Comparison of ENCODE assay signal across 10 mouse cellular contexts in genomic region chr17:56170636-56171035, GRCm38 (mm10). TPM values are rescaled to one million over a fixed set of nuclear protein-coding genes. Genes with fewer than 3 reads are reported as not detected.
DNase-seq lines count a peak whose midpoint lies in the region; ATAC-seq lines count a peak whose summit lies in the region.
"Had no signal": no experiment of that assay in that cellular context is flagged by ENCODE, and none has a peak within 500 bp of the region (broad histone marks: within the 10 kb centered on the region; RNA-seq: fewer than 3 reads in every experiment).

No protein-coding gene starts in this region.

- 19% methylated on average over 10 of the region's 10 CpGs for WGBS in hindbrain, embryonic 15.5 days

- no peaks in the 10 kb centered on the region; the same call in 1 of the 2 replicates for H3K36me3 ChIP-seq in hindbrain, embryonic 15.5 days

- no peaks in the 10 kb centered on the region for H3K27me3 ChIP-seq in hindbrain, embryonic 15.5 days

- H3K4me2 ChIP-seq in hindbrain, embryonic 15.5 days, result peak overlapping the region; percentile 3; the same call in 1 of the 2 replicates

- no peak overlapping the region for H3K9ac ChIP-seq in hindbrain, embryonic 15.5 days

- DNase-seq in adrenal gland, postnatal 36 days, result peak; percentile 17 to 57
- DNase-seq in adrenal gland, postnatal 25 days, result no peak
- DNase-seq in kidney, postnatal 25 days, result peak; percentile 13 to 66
- DNase-seq in kidney, adult 18-20 months, result no peak
- DNase-seq in neural tube, embryonic 10.5 days (ENCODE audit: extremely low spot score, low spot score), result peak; percentile 44
- DNase-seq in layer of hippocampus, adult 8-10 months (ENCODE audit: low spot score in 2 of 2), result no peak

- no peak overlapping the region for H3K4me3 ChIP-seq in hindbrain, embryonic 15.5 days
- H3K4me3 ChIP-seq: erythroblast, embryonic 14.5 days; megakaryocyte, embryonic 14.5 days had no signal

- peak; percentile 32; the same call in 1 of the 2 replicates for ATAC-seq in hindbrain, embryonic 15.5 days (ENCODE audit: low FRiP score, low read depth)
- ATAC-seq in activated CD4-positive, CD25-positive, alpha-beta regulatory T cell, adult 4 months, result no peak

- peaks cover 13% of the 10 kb centered on the region for H3K4me1 ChIP-seq in hindbrain, embryonic 15.5 days (replicated peaks)

- peak overlapping the region; percentile 53; the same call in 1 of the 2 replicates for H3K27ac ChIP-seq in hindbrain, embryonic 15.5 days (replicated peaks)

- H3K9me3 ChIP-seq in hindbrain, embryonic 15.5 days, result no peaks in the 10 kb centered on the region
- H3K9me3 ChIP-seq: megakaryocyte, embryonic 14.5 days had no signal

RNA-seq across cellular contexts. Expression of gene Tnfaip8l1, which starts 8.4 kb away (rescaled TPM):
- 1 to 10 TPM; 3.9 to 4.0 TPM for total RNA-seq in adrenal gland, postnatal 36 days (2021)
- total RNA-seq in adrenal gland, postnatal 25 days (2021), result 6.2 and 7.7 TPM in 2 replicates
- polyA plus RNA-seq in hindbrain, embryonic 15.5 days (2015; fragmentation: Nextera tagmentation; extraction: Ambion mirVana), result 9.5 and 10.7 TPM in 2 replicates
- 1 to 10 TPM; 5.3 to 6.4 (median 5.9) TPM for total RNA-seq in layer of hippocampus, adult 8-10 months (2022)
- 10 to 100 TPM; 34.9 to 38.7 TPM for polyA plus RNA-seq in activated CD4-positive, CD25-positive, alpha-beta regulatory T cell, adult 4 months (2017; shearing (Covaris generic))

RNA-seq across cellular contexts. Expression of gene Mydgf, which starts 13.1 kb away (rescaled TPM):
- total RNA-seq in adrenal gland, postnatal 36 days (2021), result 10 to 100 TPM; 60.0 to 61.1 TPM
- 60.4 TPM in 2 replicates for total RNA-seq in adrenal gland, postnatal 25 days (2021)
- polyA plus RNA-seq in hindbrain, embryonic 15.5 days (2015; fragmentation: Nextera tagmentation; extraction: Ambion mirVana), result 76.2 and 78.6 TPM in 2 replicates
- 10 to 100 TPM; 34.7 to 42.6 (median 40.1) TPM for total RNA-seq in layer of hippocampus, adult 8-10 months (2022)
- 10 to 100 TPM; 57.3 to 59.9 TPM for polyA plus RNA-seq in activated CD4-positive, CD25-positive, alpha-beta regulatory T cell, adult 4 months (2017; shearing (Covaris generic))

RNA-seq across cellular contexts. Expression of gene Sema6b, which starts 30.5 kb away (rescaled TPM):
- 10 to 100 TPM in 1 of 2 experiments, 1 to 10 TPM in 1; 6.4 to 10.0 TPM for total RNA-seq in adrenal gland, postnatal 36 days (2021)
- total RNA-seq in adrenal gland, postnatal 25 days (2021), result 6.9 and 10.4 TPM in 2 replicates
- 17.4 and 19.2 TPM in 2 replicates for polyA plus RNA-seq in hindbrain, embryonic 15.5 days (2015; fragmentation: Nextera tagmentation; extraction: Ambion mirVana)
- total RNA-seq in layer of hippocampus, adult 8-10 months (2022), result 100 to 1,000 TPM; 116 to 118 (median 117) TPM
- not detected for polyA plus RNA-seq in activated CD4-positive, CD25-positive, alpha-beta regulatory T cell, adult 4 months (2017; shearing (Covaris generic))

RNA-seq across cellular contexts. Expression of gene Dpp9, which starts 48.1 kb away (rescaled TPM):
- 10 to 100 TPM; 35.5 to 41.0 TPM for total RNA-seq in adrenal gland, postnatal 36 days (2021)
- total RNA-seq in adrenal gland, postnatal 25 days (2021), result 40.4 and 41.3 TPM in 2 replicates
- polyA plus RNA-seq in hindbrain, embryonic 15.5 days (2015; fragmentation: Nextera tagmentation; extraction: Ambion mirVana), result 25.6 and 28.8 TPM in 2 replicates
- 10 to 100 TPM; 54.5 to 65.5 (median 60.5) TPM for total RNA-seq in layer of hippocampus, adult 8-10 months (2022)
- polyA plus RNA-seq in activated CD4-positive, CD25-positive, alpha-beta regulatory T cell, adult 4 months (2017; shearing (Covaris generic)), result 10 to 100 TPM; 11.5 to 16.9 TPM

RNA-seq across cellular contexts. Expression of gene Lrg1, which starts 48.8 kb away (rescaled TPM):
- total RNA-seq in adrenal gland, postnatal 36 days (2021), result 10 to 100 TPM; 15.5 to 31.3 TPM
- total RNA-seq in adrenal gland, postnatal 25 days (2021), result 15.1 TPM in 2 replicates
- polyA plus RNA-seq in hindbrain, embryonic 15.5 days (2015; fragmentation: Nextera tagmentation; extraction: Ambion mirVana), result 0.33 and 0.62 TPM in 2 replicates
- total RNA-seq in layer of hippocampus, adult 8-10 months (2022), result 1 to 10 TPM in 1 of 4 experiments, under 1 TPM in 3; 0.55 to 1.1 (median 0.74) TPM
- polyA plus RNA-seq in activated CD4-positive, CD25-positive, alpha-beta regulatory T cell, adult 4 months (2017; shearing (Covaris generic)), result under 1 TPM in 1 of 2 experiments, not detected in 1; 0.34 TPM

Comparison
In these comparisons a context has a peak if more than half of its experiments do, and no peak if none do; other contexts are left out.
1. DNase-seq: peak in adrenal gland, postnatal 36 days (2 of 2), kidney, postnatal 25 days (2 of 2) and neural tube, embryonic 10.5 days (single experiment); none in adrenal gland, postnatal 25 days (single experiment), kidney, adult 18-20 months (single experiment) and layer of hippocampus, adult 8-10 months (0 of 2).
2. RNA of gene Sema6b, which starts 30.5 kb away (total RNA-seq): 116 to 118 TPM in layer of hippocampus, adult 8-10 months; 6.9 to 10.4 TPM in adrenal gland, postnatal 25 days and 6.4 to 10.0 TPM in adrenal gland, postnatal 36 days; every median in the first group is over 10 times any median in the second.